Mouse (Mus musculus) liver, adult 2 months (tissue): ENCODE measurements around the gene Grn. TPM values are rescaled to one million over a fixed set of nuclear protein-coding genes. Genes with fewer than 3 reads are reported as not detected.

Experiments
- DNase-seq: peaks from one replicate; pipeline ENCODE4 v3.0.0-alpha.2; 2011; ENCODE audit warnings: low read depth, low spot score; ENCODE audit errors: extremely low read depth
- H3K27ac ChIP-seq: fragments of 200-500 bp; replicated peaks from 2 replicates; pipeline ENCODE4 v1.5.1; 2012; ENCODE audit warnings: low read depth, mild to moderate bottlenecking, control low read depth, inconsistent platforms, low read length; ENCODE audit not compliant: insufficient read depth
- H3K27me3 ChIP-seq: fragments of 200-500 bp; 2 replicates; pipeline ENCODE4 v1.6.1; 2012; ENCODE audit warnings: mild to moderate bottlenecking, moderate library complexity, low read length, inconsistent platforms; ENCODE audit not compliant: control insufficient read depth, insufficient read depth
- H3K36me3 ChIP-seq: fragments of 200-500 bp; 2 replicates; pipeline ENCODE4 v1.6.1; 2012; ENCODE audit warnings: low read length, inconsistent platforms; ENCODE audit not compliant: control insufficient read depth, insufficient read depth
- H3K4me1 ChIP-seq: fragments of 200-500 bp; 2 replicates; pipeline ENCODE4 v1.6.1; 2011; ENCODE audit warnings: low read length; ENCODE audit not compliant: control insufficient read depth, insufficient read depth
- H3K4me3 ChIP-seq: fragments of 200-500 bp; 2 replicates; pipeline ENCODE4 v1.5.1; 2011; ENCODE audit warnings: low read depth, mild to moderate bottlenecking, control low read depth, low read length, moderate library complexity; ENCODE audit not compliant: insufficient read depth
- H3K79me2 ChIP-seq: fragments of 200-500 bp; 2 replicates; pipeline ENCODE4 v1.6.1; 2012; ENCODE audit warnings: inconsistent platforms, mild to moderate bottlenecking, low read length, moderate library complexity; ENCODE audit not compliant: control insufficient read depth, insufficient read depth
- H3K9ac ChIP-seq: fragments of 200-500 bp; 2 replicates; pipeline ENCODE4 v1.6.1; 2012; ENCODE audit warnings: low read depth, mild to moderate bottlenecking, control low read depth, inconsistent platforms, low read length
- CTCF ChIP-seq: fragments of 200-500 bp; IDR thresholded peaks from 2 replicates; pipeline ENCODE4 v1.5.1; 2011; ENCODE audit warnings: low read depth, low read length, control low read depth
- POLR2A ChIP-seq: fragments of 200-500 bp; IDR thresholded peaks from 2 replicates; pipeline ENCODE4 v1.6.1; 2011; ENCODE audit warnings: low read length, control low read depth; ENCODE audit not compliant: insufficient read depth; ENCODE audit errors: extremely low read depth
- WGBS: fragments of 180-500 bp; shearing (Covaris S2); methylation state at CpG from one replicate; pipeline ENCODE4 v1.1.7; 2018; 5-methylcytosine and 5-hydroxymethylcytosine counted together
- polyA plus RNA-seq: library from polyadenylated mRNA; depleted of rRNA; stranded (reverse); fragments of >200 nt; gene quantifications from 2 replicates; pipeline ENCODE4 v1.2.3, GENCODE M21; 2012
- total RNA-seq: library from RNA; depleted of rRNA; stranded (reverse); fragments of >200 nt; gene quantifications from 2 replicates; pipeline ENCODE4 v1.2.3, GENCODE M21; 2014

The Grn gene
- total and polyA plus RNA-seq, 2 experiments, result 53.7 to 155 TPM

DNA sequence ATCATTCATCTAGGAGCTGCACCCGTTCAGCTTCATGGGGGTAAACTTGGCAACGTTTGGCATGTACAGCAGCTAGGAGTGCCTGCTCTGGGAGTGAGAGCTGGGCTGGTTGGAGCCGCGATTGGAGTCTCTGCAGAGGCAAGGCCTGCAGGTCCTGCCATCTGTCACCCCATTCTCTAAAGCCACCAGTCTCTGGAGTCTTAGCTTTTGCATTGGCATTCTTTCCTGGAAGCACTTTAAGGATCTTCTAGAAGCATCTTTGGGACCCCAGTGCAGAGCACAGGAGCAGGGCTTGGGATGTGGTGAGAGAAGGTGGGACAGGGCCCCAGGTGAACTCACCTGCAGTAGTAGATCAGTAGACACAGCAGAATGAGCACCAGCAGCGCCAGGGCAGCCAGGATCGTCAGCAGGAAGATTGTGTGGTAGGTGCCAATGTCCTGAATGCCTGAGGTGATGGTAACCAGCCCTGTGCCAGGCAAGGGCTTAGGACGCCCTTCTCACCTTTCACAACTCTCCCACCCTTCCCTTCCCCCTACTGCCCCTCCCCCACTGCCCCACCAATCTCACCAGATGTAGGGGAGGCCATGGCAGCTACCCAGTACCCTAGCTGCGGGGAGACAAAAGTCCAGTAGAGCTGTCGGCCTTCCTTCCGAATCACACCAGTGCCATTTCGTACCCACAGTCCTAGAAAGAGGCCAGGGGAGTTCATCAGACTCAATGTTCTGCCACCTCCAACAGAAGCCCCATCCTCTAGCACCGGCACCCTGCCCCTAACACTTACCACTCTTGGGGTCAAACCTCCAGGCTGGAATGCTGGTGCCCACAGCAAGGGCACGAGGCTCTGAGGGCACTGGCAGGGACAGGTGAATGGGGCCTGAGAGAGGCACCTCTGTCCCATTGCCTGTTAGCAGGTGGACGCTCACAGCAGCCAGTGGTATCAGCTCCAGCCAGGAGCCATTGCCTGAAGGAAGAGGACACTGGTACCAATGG lies 9.3 kb downstream of the Grn start:
- DNase-seq, result no peak
- no peak overlapping the region for H3K9ac ChIP-seq
- peaks cover 9% of the 10 kb centered on the region; the same call in 1 of the 2 replicates for H3K36me3 ChIP-seq
- H3K27me3 ChIP-seq, result no peaks in the 10 kb centered on the region
- H3K4me1 ChIP-seq, result no peaks in the 10 kb centered on the region
- no peak overlapping the region for H3K27ac ChIP-seq
- 95% methylated on average over 14 of the region's 14 CpGs for WGBS
- no peak overlapping the region for H3K4me3 ChIP-seq
- no peak for TF ChIP-seq CTCF
- no peak for TF ChIP-seq POLR2A
- H3K79me2 ChIP-seq, result no peaks in the 10 kb centered on the region

DNA sequence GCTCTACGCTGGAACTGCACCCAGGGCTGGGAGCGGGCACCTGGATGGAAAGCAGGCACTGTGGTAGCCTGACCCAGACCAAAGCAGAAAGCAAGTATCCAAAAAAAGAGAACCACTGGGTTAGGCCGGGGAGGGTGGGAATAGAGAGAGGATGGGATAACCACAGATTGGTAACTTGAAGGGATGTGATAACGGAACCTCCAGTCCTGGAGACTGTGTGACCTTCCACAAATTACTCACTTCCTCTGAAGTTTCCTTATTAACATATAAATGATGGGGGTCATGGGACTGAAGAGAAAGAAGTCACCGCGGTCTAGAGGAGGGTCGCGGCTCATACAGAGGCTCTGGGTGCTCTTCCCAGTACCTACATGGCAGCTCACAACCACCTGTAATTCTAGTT lies 10.1 kb downstream of the Grn start:
- H3K9ac ChIP-seq, result no peak overlapping the region
- H3K4me3 ChIP-seq, result no peak overlapping the region
- no peak for DNase-seq
- H3K27me3 ChIP-seq, result no peaks in the 10 kb centered on the region
- whole genome bisulfite sequencing, result 87% methylated on average over 8 of the region's 8 CpGs
- H3K27ac ChIP-seq, result no peak overlapping the region
- TF ChIP-seq POLR2A, result no peak
- no peak for TF ChIP-seq CTCF
- H3K36me3 ChIP-seq, result peaks cover 5% of the 10 kb centered on the region; the same call in 1 of the 2 replicates
- no peaks in the 10 kb centered on the region for H3K79me2 ChIP-seq
- H3K4me1 ChIP-seq, result no peaks in the 10 kb centered on the region

DNA sequence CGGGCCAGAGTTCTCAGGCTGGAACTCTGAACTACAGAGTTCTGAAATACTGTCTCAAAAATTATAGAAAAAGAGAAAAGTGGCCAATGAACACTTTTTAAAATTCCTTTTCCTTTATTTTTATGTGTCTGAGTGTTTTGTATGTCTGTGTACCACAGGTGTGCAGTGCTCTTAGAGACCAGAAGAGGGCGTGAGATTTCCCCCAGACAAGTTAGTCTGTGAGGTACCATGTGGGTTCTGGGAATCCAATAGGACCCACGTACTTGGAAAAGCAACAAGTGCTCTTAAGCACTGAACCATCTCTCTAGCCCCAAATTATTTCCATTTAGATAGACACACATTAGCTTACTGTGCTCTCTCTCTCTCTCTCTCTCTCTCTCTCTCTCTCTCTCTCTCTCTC lies 11.3 kb downstream of the Grn start:
- Histone ChIP-seq H3K9ac (no peak overlapping the region), H3K4me3 (no peak overlapping the region), H3K27ac (no peak overlapping the region), H3K4me1 (no peaks in the 10 kb centered on the region), H3K27me3 (peaks cover 3% of the 10 kb centered on the region; the same call in 1 of the 2 replicates), H3K79me2 (no peaks in the 10 kb centered on the region), H3K36me3 (no peaks in the 10 kb centered on the region)
- TF ChIP-seq CTCF (0 out of 2 replicates have a peak, but pooled peaks have one; percentile 8), POLR2A (no peak)
- DNase-seq, result no peak
- 82% methylated on average over 3 of the region's 3 CpGs for WGBS

DNA sequence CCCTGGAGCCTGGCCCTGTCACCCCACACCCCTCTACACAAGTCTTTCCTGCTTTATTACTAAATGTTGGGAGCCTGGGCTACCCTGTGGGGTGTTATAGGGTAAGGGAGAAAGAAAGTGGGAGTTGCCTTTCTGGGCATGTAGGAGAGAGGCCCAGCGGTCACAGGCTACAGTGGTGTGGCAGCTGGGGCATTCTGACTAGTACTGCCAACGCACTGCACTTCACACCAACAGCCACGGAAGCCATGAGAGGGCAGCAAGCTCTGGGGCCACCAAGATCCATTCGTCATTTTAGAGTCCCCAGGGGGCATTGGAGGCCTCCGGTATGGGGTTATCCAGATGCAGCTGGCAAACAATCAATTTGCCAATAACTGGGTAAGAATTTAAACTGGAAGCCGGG lies 12.0 kb downstream of the Grn start:
- H3K4me1 ChIP-seq, result no peaks in the 10 kb centered on the region
- H3K9ac ChIP-seq, result no peak overlapping the region
- no peak overlapping the region for H3K4me3 ChIP-seq
- H3K27me3 ChIP-seq, result peaks cover 7% of the 10 kb centered on the region
- WGBS, result 91% methylated on average over 6 of the region's 6 CpGs
- H3K27ac ChIP-seq, result no peak overlapping the region
- no peaks in the 10 kb centered on the region for H3K36me3 ChIP-seq
- TF ChIP-seq POLR2A, result no peak
- no peak for TF ChIP-seq CTCF
- no peak for DNase-seq
- H3K79me2 ChIP-seq, result no peaks in the 10 kb centered on the region

DNA sequence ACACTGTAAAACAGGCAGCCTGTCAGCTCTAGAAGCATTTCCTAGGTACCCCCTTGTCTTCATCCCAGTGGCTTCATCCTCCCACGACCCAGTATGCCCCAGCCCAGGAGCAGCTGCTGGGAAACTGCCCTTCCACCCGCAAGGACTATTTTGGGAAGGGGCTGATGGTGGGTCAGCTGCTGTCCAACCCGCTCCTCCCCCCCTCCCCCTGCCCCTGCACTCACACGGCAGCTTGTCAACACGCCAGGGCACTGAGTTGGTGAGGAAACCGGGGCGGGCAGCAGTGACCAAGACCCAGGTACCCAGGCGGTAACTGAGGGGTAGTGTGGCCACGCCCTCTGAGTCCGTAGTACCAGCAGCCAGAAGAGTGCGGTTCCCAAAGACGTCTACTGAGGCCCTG lies 13.6 kb downstream of the Grn start:
- no peak for DNase-seq
- H3K27ac ChIP-seq, result no peak overlapping the region
- H3K27me3 ChIP-seq, result peaks cover 19% of the 10 kb centered on the region
- no peaks in the 10 kb centered on the region for H3K4me1 ChIP-seq
- no peak overlapping the region for H3K9ac ChIP-seq
- WGBS, result 68% methylated on average over 12 of the region's 12 CpGs
- TF ChIP-seq CTCF (no peak), POLR2A (no peak)
- H3K79me2 ChIP-seq, result no peaks in the 10 kb centered on the region
- H3K36me3 ChIP-seq, result no peaks in the 10 kb centered on the region
- no peak overlapping the region for H3K4me3 ChIP-seq

DNA sequence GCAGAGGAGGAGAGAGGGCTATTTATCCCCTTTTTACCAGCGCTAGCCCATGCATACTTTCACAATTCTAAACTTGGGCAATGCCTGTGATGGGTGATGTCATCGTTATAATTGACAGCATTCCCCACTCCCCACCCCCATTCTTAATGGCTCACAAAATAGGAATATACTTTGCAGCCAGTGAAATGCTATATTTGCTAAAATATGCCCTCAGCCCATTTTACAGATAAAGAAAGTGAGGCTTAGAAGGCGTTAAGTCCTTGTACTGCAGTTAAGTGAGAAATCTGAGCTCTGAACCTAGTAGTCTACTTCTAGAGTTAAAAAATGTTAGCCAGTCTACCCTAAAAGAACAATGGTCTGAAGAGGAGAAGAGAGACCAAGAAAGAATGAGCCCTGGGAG lies 14.2 kb downstream of the Grn start:
- Histone ChIP-seq H3K4me3 (no peak overlapping the region), H3K4me1 (no peaks in the 10 kb centered on the region), H3K79me2 (no peaks in the 10 kb centered on the region), H3K27ac (no peak overlapping the region), H3K36me3 (no peaks in the 10 kb centered on the region), H3K27me3 (peaks cover 19% of the 10 kb centered on the region), H3K9ac (no peak overlapping the region)
- no peak for DNase-seq
- no peak for TF ChIP-seq POLR2A
- no peak for TF ChIP-seq CTCF
- WGBS, result 54% methylated on average over 3 of the region's 3 CpGs
